Mouse (Mus musculus) small intestine, adult 2 months (tissue): ENCODE results near the gene Cpd.

ENCODE experiments used
- CTCF ChIP-seq: fragments of 200-500 bp; IDR thresholded peaks from 2 replicates; pipeline ENCODE4 v1.5.1; 2012; ENCODE audit warnings: low read depth, mild to moderate bottlenecking, control low read depth, inconsistent platforms, low read length, moderate library complexity, mixed read lengths; ENCODE audit not compliant: insufficient replicate concordance, insufficient read length; ENCODE audit errors: extremely low read depth
- POLR2A ChIP-seq: fragments of 200-500 bp; IDR thresholded peaks from 2 replicates; pipeline ENCODE4 v1.6.1; 2012; ENCODE audit warnings: low read depth, mild to moderate bottlenecking, control low read depth, inconsistent platforms, low read length, moderate library complexity

GRCm38 (mm10) chr11:76891738-76892349 is 45.0 kb upstream of the Cpd start:
- TF ChIP-seq POLR2A (no peak), CTCF (no peak)
